Mouse (Mus musculus) bone marrow macrophage, adult 2 months (primary cell): ENCODE data around the gene Imp3.

ENCODE experiments used
- CTCF ChIP-seq: IDR thresholded peaks from 2 replicates; pipeline ENCODE4 v1.5.1; 2012; ENCODE audit warnings: low read depth, mild to moderate bottlenecking, low read length, moderate library complexity
- POLR2A ChIP-seq: IDR thresholded peaks from 2 replicates; pipeline ENCODE4 v1.6.1; 2012; ENCODE audit warnings: mild to moderate bottlenecking, low read depth, low read length, borderline replicate concordance

- TF ChIP-seq CTCF, result no peak
- TF ChIP-seq POLR2A, result no peak
These were observed 40.5 kb upstream of the Imp3 start for GRCm38 (mm10) chr9:56896779-56897178.
